Mouse (Mus musculus) liver, embryonic 14 days (tissue): Measurements from ENCODE around the gene Ppp1r2. TPM values are rescaled to one million over a fixed set of nuclear protein-coding genes. Genes with fewer than 3 reads are reported as not detected.

ENCODE experiments used
- polyA plus RNA-seq: library from polyadenylated mRNA; depleted of rRNA; stranded (reverse); fragments of >200 nt; gene quantifications from 2 replicates; pipeline ENCODE4 v1.2.3, GENCODE M21; 2012; rRNA removed

The Ppp1r2 gene
- polyA plus RNA-seq, result 13.5 and 15.7 TPM in 2 replicates

DNA sequence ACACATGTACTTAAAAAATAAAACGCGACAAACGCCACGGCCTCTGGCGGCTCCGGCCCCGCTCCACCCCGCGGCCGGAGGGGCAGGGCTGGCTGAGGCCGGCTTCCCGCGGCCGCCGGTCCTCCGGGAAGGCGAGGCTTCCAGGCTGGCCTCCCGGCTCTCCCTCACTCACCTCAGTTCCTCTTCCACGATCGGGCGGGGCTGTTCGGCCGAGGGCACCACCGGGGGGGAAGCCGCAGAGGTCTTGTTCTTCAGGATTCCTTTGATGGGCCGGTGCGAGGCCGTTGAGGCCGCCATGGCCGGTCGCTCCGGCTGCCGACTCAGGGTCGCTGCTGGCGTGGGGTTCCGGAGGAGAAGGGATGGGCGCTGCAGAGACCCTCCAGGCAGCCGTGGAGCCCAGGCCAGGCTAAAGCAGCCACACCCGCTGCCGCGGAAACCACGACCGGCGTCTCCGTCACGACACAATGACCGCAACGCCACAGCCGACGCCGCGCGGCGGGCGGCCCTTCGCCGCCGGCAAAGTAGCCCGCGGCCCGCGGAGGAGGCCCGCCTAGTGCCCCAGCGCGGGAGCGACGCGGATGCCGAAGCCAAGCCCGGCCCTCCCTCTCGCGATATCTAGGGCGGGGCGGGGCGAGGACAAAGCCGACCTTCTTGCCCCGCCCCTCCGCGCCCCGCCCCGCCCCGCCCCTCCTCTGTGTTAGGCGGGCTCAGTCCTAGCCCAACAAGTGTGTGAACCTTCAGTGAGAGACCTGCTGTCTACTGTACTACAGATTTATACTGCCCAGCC is at the start of gene Ppp1r2:
Ppp1r2 (minus strand) TSS at position 604 of the 787 bp plus-strand sequence.

DNA sequence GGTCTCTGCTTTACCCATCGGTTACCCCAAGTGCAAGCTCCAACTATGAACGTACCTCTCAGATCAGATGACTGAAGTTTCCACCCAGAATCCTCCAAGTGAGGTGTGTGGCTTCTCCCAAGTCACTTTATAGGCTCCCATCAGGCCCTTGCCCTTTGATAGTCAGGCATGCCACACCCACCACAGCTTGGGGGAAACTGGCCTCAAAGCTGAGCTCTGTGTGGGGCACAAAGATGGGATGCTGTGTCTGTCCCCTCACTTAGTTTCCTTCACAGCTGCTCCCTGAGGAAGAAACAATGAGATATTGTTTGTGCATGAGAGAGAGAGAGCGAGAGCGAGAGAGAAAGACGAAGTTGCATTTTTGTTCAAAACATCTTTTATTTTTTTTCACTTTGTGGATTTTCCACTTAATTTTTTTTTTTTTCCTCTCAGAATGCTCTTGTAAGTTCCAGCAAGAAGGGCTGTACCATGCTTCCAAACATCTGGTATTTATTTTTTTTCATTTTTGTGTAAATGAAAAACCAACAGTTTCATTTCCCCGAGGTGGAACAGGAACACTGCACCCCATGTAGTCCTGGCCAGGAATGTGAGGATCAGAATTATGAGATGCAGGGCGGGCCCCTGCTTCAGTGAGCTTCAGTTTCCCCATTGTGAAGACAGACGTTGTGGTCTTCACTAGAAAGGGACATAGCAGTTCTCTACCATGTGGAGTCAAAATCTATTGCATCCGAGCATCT is 39.6 kb upstream of the Ppp1r2 start, which contains the start of gene Apod:
Apod (minus strand) TSS at position 312 of the 737 bp plus-strand sequence.

Other genes with a start within 250 kb of the Ppp1r2 start
- gene Xxylt1, start 193.8 kb downstream of the Ppp1r2 start, polyA plus RNA-seq, result 1.8 and 2.1 TPM in 2 replicates
- 4.7 and 5.5 TPM in 2 replicates for gene Acap2, start 74.0 kb downstream of the Ppp1r2 start, polyA plus RNA-seq
- gene Apod, start 39.5 kb upstream of the Ppp1r2 start, polyA plus RNA-seq, result 0.03 TPM in 1 of 2 replicates, not detected in the other
- 79.8 and 87.6 TPM in 2 replicates for gene Bdh1, start 147.0 kb upstream of the Ppp1r2 start, polyA plus RNA-seq